Mouse (Mus musculus): ENCODE data around the gene Slc2a5. TPM values are rescaled to one million over a fixed set of nuclear protein-coding genes. Genes with fewer than 3 reads are reported as not detected.

Gene Slc2a5
- polyA plus RNA-seq, 1 experiment from 2014 or later = 3.4 TPM

DNA sequence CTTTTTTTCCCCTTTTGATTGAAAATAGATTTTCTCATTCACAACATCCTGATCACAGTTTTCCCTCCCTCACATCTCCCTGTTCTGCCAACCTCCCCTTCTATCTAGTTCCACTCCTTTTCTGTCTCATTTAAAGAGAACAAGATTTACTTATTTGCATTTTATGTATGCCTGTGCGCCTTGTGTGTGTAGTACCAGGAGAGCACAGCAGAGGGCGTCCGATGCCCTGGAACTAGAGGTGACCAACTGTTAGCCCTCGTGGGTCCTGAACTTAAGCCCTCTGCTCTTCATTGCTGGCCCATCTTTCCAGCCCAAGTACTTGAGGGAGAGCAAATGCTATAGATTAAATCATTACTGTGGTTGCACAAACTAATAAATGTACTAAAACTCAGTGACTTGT lies 33.7 kb upstream of the Slc2a5 start:
- H3K27ac ChIP-seq (ENCODE audit: low read depth, low read length) = no peak overlapping the region
- no peak overlapping the region for H3K4me3 ChIP-seq (ENCODE audit: low read depth, low read length)
- ATAC-seq (ENCODE audit: low read depth) = no peak
- H3K4me2 ChIP-seq (ENCODE audit: low read depth, low read length) = no peak overlapping the region
- H3K9ac ChIP-seq (replicated peaks; ENCODE audit: low read depth, low read length) = no peak overlapping the region
- H3K27me3 ChIP-seq (ENCODE audit: control insufficient read depth, insufficient read depth, low read length) = 0 out of 2 replicates have a peak, but pooled peaks cover 3% of the 10 kb centered on the region
- H3K4me1 ChIP-seq (ENCODE audit: control insufficient read depth, insufficient read depth, low read length) = peaks cover 8% of the 10 kb centered on the region
- no peaks in the 10 kb centered on the region for H3K9me3 ChIP-seq (ENCODE audit: control insufficient read depth, low read length)
- 80% methylated on average over 4 of the region's 4 CpGs for WGBS
- no peaks in the 10 kb centered on the region for H3K36me3 ChIP-seq (ENCODE audit: control insufficient read depth, insufficient read depth, low read length)

DNA sequence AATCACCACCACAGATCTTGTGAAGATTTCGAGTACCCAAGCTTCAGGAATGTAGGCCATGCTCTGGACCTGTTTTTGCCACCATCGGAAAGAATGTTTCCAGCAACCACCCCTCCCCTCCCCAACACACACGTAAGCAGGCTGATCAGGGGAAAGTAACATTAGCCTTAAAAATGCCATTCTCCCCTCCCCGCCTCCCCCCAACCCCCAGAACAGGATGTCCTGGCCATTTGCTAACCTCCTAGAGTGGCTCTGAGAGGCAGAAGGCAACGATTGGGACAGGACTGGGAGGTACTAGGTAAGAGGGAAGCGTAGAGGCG lies 32.3 kb upstream of the Slc2a5 start:
- H3K4me3 ChIP-seq (ENCODE audit: low read depth, low read length) = peak overlapping the region; percentile 44
- peak overlapping the region; percentile 93 for H3K4me2 ChIP-seq (ENCODE audit: low read depth, low read length)
- H3K9me3 ChIP-seq (ENCODE audit: control insufficient read depth, low read length) = no peaks in the 10 kb centered on the region
- no peaks in the 10 kb centered on the region for H3K36me3 ChIP-seq (ENCODE audit: control insufficient read depth, insufficient read depth, low read length)
- H3K27me3 ChIP-seq (ENCODE audit: control insufficient read depth, insufficient read depth, low read length) = 0 out of 2 replicates have a peak, but pooled peaks cover 3% of the 10 kb centered on the region
- WGBS = 3% methylated on average over 7 of the region's 7 CpGs
- no peak for ATAC-seq (ENCODE audit: low read depth)
- peaks cover 8% of the 10 kb centered on the region for H3K4me1 ChIP-seq (ENCODE audit: control insufficient read depth, insufficient read depth, low read length)
- no peak overlapping the region for H3K27ac ChIP-seq (ENCODE audit: low read depth, low read length)
- H3K9ac ChIP-seq (replicated peaks; ENCODE audit: low read depth, low read length) = peak overlapping the region; percentile 58; the same call in 1 of the 2 replicates

DNA sequence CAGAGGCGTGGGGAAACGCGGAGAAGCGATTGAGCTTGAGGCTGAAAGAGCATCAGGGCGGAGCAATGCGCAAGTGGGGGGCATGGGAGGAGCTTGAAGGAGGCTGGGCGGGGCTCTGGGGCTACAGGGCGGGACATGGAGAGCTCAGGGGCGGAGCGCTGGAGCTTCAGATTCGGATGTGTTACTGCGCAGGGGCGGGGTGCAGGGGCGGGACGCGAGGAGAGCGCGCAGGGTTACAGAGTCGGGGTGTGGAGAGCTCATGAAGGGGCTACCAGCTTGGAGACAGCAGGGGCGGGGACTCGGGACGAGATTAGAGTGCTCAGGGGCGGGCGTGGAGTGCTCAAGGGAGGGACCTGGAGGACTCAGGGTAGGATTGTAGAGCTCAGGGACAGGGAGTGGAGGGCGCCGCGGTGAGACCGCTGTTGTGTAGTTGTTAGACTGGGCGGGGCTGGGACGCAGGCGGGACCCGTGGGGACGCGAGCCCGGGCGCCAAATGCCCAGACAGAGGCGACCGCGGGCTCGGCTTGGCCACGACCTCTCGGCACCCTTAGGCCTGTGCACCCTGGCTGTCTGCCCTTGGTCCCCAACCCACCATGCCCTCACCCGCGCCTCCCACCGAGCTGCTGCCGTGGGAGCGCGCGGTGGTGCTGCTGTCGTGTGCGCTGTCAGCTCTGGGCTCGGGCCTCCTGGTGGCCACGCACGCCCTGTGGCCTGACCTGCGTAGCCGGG lies 31.8 kb upstream of the Slc2a5 start, which contains the start of gene Gpr157:
Gpr157 (plus strand) TSS at position 205 of the 729 bp plus-strand sequence.
- Histone ChIP-seq H3K4me1 (ENCODE audit: control insufficient read depth, insufficient read depth, low read length) (peaks cover 8% of the 10 kb centered on the region), H3K9ac (replicated peaks; ENCODE audit: low read depth, low read length) (peak within 1 kb of the TSS; percentile 58), H3K9me3 (ENCODE audit: control insufficient read depth, low read length) (no peaks in the 10 kb centered on the region), H3K4me2 (ENCODE audit: low read depth, low read length) (peak within 1 kb of the TSS; percentile 93), H3K4me3 (ENCODE audit: low read depth, low read length) (peak within 1 kb of the TSS; percentile 44), H3K27ac (ENCODE audit: low read depth, low read length) (no peak within 1 kb of the TSS), H3K27me3 (ENCODE audit: control insufficient read depth, insufficient read depth, low read length) (0 out of 2 replicates have a peak, but pooled peaks cover 3% of the 10 kb centered on the region), H3K36me3 (ENCODE audit: control insufficient read depth, insufficient read depth, low read length) (no peaks in the 10 kb centered on the region)
- WGBS = 0% methylated on average over 51 of the region's 56 CpGs
- peak; percentile 94 for ATAC-seq (ENCODE audit: low read depth)

DNA sequence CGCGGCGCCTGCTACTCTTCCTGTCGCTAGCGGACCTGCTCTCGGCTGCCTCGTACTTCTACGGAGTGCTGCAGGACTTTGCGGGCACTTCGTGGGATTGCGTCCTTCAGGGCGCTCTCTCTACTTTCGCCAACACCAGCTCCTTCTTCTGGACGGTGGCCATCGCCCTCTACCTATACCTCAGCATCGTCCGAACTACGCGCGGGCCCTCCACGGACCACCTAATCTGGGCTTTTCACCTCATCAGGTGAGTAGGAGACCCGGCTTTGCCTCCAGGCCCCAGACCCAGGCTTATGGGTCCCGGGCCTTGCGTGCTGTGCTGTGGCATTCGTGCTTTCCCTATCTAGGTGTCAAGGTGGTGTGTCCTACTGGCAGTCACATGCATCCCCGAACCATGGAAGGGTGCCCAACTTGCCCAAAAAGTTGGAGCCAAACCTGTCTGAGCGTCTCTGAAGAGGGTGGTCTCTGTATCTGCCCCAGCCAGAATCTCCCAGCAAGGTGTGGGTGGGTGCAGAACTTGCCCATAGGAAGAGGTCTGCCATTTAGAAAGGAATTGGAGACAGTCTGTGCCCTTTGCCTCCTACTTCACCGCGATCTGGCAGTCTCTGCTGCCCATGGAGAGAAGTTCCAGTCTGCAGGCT lies 31.1 kb upstream of the Slc2a5 start:
- no peak overlapping the region for H3K27ac ChIP-seq (ENCODE audit: low read depth, low read length)
- peak overlapping the region; percentile 44 for H3K4me3 ChIP-seq (ENCODE audit: low read depth, low read length)
- WGBS = 14% methylated on average over 29 of the region's 29 CpGs
- peaks cover 8% of the 10 kb centered on the region for H3K4me1 ChIP-seq (ENCODE audit: control insufficient read depth, insufficient read depth, low read length)
- peak overlapping the region; percentile 58 for H3K9ac ChIP-seq (replicated peaks; ENCODE audit: low read depth, low read length)
- peak overlapping the region; percentile 93 for H3K4me2 ChIP-seq (ENCODE audit: low read depth, low read length)
- H3K36me3 ChIP-seq (ENCODE audit: control insufficient read depth, insufficient read depth, low read length) = no peaks in the 10 kb centered on the region
- 0 out of 2 replicates have a peak, but pooled peaks cover 3% of the 10 kb centered on the region for H3K27me3 ChIP-seq (ENCODE audit: control insufficient read depth, insufficient read depth, low read length)
- ATAC-seq (ENCODE audit: low read depth) = no peak
- H3K9me3 ChIP-seq (ENCODE audit: control insufficient read depth, low read length) = no peaks in the 10 kb centered on the region

DNA sequence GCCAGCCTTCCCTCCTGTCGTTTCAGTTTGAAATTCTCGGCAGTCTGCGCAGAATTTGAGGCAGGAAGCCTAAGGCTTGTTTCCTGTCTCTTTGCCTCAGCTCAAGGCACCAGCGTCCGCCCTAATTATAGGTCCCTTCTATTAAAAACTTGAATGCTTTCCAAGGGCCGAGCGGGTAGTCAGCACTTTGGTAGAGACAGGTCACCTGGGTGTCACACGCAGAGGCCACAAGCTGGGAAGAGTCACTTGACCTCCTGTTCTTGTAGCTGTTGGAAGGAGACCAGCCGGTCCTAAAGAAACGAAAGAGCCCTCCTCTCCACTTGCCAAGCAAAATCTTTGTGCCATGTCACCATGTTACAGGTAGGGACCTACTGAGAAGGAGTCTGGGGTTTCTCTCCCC lies 30.0 kb upstream of the Slc2a5 start:
- Histone ChIP-seq H3K4me1 (ENCODE audit: control insufficient read depth, insufficient read depth, low read length) (peaks cover 8% of the 10 kb centered on the region), H3K9ac (replicated peaks; ENCODE audit: low read depth, low read length) (no peak overlapping the region), H3K9me3 (ENCODE audit: control insufficient read depth, low read length) (no peaks in the 10 kb centered on the region), H3K4me3 (ENCODE audit: low read depth, low read length) (no peak overlapping the region), H3K27ac (ENCODE audit: low read depth, low read length) (no peak overlapping the region), H3K27me3 (ENCODE audit: control insufficient read depth, insufficient read depth, low read length) (0 out of 2 replicates have a peak, but pooled peaks cover 3% of the 10 kb centered on the region), H3K36me3 (ENCODE audit: control insufficient read depth, insufficient read depth, low read length) (no peaks in the 10 kb centered on the region), H3K4me2 (ENCODE audit: low read depth, low read length) (no peak overlapping the region)
- 81% methylated on average over 10 of the region's 10 CpGs for WGBS
- no peak for ATAC-seq (ENCODE audit: low read depth)

DNA sequence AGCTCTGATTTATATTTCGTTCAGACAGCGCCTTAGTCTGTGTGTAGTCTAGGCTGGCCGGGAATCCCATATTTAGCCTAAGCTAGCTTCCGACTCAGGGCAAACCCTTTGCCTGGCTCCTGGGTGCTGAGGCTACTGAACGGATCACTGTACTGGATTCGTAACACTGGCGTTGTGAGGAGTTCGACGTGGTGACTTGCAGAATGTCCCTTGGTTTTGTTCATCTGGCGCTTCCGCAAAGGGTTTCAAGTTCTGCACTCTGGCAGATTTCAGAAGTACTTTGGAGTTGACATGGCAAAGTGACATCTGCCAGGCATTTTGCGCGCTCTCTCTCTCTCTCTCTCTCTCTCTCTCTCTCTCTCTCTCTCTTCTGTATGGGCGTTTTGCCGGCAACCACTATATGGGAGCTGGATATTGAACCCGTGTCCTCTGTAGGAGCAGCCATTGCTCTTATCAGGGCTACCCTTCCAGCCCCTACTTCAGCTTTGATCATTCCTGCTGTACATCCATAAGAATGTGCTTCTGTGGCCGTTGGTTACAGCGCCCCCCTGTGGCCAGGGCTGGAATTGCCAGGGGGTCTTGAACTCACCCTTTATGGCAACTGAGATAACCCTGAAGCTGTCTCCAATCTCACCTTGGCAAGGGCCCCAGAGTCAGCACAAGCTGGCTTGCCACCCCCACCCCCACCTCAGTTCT lies 27.0 kb upstream of the Slc2a5 start:
- Histone ChIP-seq H3K27me3 (ENCODE audit: control insufficient read depth, insufficient read depth, low read length) (0 out of 2 replicates have a peak, but pooled peaks cover 3% of the 10 kb centered on the region), H3K27ac (ENCODE audit: low read depth, low read length) (no peak overlapping the region), H3K9me3 (ENCODE audit: control insufficient read depth, low read length) (no peaks in the 10 kb centered on the region), H3K36me3 (ENCODE audit: control insufficient read depth, insufficient read depth, low read length) (no peaks in the 10 kb centered on the region), H3K4me2 (ENCODE audit: low read depth, low read length) (no peak overlapping the region), H3K4me1 (ENCODE audit: control insufficient read depth, insufficient read depth, low read length) (peaks cover 13% of the 10 kb centered on the region), H3K4me3 (ENCODE audit: low read depth, low read length) (no peak overlapping the region), H3K9ac (replicated peaks; ENCODE audit: low read depth, low read length) (no peak overlapping the region)
- ATAC-seq (ENCODE audit: low read depth) = no peak
- WGBS = 87% methylated on average over 18 of the region's 18 CpGs

DNA sequence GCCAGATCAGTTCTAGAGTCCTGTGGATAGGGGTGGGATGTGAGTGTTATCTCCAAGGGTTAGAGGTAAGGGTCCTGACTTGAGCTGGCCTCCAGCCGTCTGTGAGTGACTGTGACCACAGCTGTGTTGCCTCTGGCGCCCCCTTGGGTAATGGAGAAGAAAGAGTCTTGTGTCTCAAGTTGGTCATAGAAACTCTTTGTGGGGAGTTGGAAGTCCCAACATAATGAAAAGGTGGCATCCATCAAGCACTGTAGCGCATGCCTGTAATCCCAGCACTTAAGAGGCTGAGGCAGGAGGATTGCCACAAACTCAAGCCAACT lies 26.5 kb upstream of the Slc2a5 start:
- Histone ChIP-seq H3K27me3 (ENCODE audit: control insufficient read depth, insufficient read depth, low read length) (0 out of 2 replicates have a peak, but pooled peaks cover 3% of the 10 kb centered on the region), H3K4me2 (ENCODE audit: low read depth, low read length) (no peak overlapping the region), H3K9ac (replicated peaks; ENCODE audit: low read depth, low read length) (no peak overlapping the region), H3K36me3 (ENCODE audit: control insufficient read depth, insufficient read depth, low read length) (no peaks in the 10 kb centered on the region), H3K4me3 (ENCODE audit: low read depth, low read length) (no peak overlapping the region), H3K27ac (ENCODE audit: low read depth, low read length) (no peak overlapping the region), H3K9me3 (ENCODE audit: control insufficient read depth, low read length) (no peaks in the 10 kb centered on the region), H3K4me1 (ENCODE audit: control insufficient read depth, insufficient read depth, low read length) (peaks cover 13% of the 10 kb centered on the region)
- WGBS = 75% methylated on average over 3 of the region's 3 CpGs
- no peak for ATAC-seq (ENCODE audit: low read depth)

DNA sequence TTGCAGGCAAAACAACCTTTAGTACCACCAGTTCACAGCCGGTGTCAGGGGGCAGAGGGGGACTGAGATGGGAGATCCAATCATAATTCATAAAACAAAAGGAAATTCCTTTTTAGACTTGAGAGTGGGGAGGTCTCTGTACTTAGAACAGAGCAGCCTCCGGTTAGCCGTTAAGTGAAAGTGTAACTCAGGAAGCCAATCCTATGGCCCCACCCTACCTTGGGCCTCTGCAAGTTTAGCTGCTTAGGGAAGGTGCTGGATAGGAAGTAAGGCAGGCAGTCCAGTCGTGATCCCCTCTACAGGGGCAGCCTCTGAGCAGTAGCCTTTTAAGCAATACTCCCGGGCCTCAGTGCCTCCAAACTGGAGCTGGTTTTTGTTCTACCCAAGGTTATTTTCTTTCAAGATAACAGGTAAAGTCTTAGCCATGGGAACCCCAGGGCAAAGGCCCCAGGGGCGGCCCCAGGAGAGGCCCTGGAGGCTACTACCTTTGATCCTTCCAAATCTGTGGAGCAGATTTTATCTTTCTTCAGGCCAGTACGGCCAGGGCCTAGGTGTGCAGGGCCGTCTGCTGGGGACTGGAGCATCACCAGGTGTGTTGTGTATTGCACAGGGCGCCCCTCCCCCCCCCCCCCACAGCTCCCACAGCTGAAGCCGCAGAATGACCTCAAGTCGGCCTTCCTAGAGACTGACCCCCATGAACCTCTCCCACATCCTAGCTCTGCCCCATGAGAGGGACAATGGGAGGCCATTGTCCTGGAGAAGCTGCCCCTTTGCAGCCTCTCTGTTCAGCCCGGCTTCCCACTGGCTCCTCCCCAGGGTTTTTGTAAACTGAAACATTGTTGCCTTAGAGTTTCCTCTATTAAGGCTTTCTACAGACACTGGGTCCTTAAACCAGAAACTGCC lies 25.3 kb upstream of the Slc2a5 start:
- Histone ChIP-seq H3K9ac (replicated peaks; ENCODE audit: low read depth, low read length) (no peak overlapping the region), H3K4me3 (ENCODE audit: low read depth, low read length) (no peak overlapping the region), H3K9me3 (ENCODE audit: control insufficient read depth, low read length) (no peaks in the 10 kb centered on the region), H3K36me3 (ENCODE audit: control insufficient read depth, insufficient read depth, low read length) (no peaks in the 10 kb centered on the region), H3K4me2 (ENCODE audit: low read depth, low read length) (no peak overlapping the region), H3K27ac (ENCODE audit: low read depth, low read length) (no peak overlapping the region), H3K4me1 (ENCODE audit: control insufficient read depth, insufficient read depth, low read length) (peaks cover 5% of the 10 kb centered on the region; the same call in 1 of the 2 replicates), H3K27me3 (ENCODE audit: control insufficient read depth, insufficient read depth, low read length) (no peaks in the 10 kb centered on the region)
- no peak for ATAC-seq (ENCODE audit: low read depth)
- 21% methylated on average over 12 of the region's 12 CpGs for WGBS

All from neural tube, embryonic 14.5 days (tissue).